Mouse (Mus musculus) brain, embryonic 18.5 days (tissue): ENCODE results near the gene Rsph1.

Experiments used
- DNase-seq: peaks from one replicate; pipeline ENCODE4 v3.0.0-alpha.2; 2012; ENCODE audit warnings: low read depth, low spot score

Rsph1 gene

GRCm38 (mm10) chr17:31258310-31258865, 18.8 kb downstream of the Rsph1 start:
- DNase-seq: no peak

- no peak for DNase-seq
Measured at GRCm38 (mm10) chr17:31257898-31258297, 19.3 kb downstream of the Rsph1 start.

GRCm38 (mm10) chr17:31257149-31257548, 20.0 kb downstream of the Rsph1 start:
- DNase-seq: no peak

- DNase-seq: no peak
Measured at GRCm38 (mm10) chr17:31254463-31254931, 22.7 kb downstream of the Rsph1 start.

GRCm38 (mm10) chr17:31253951-31254350, 23.2 kb downstream of the Rsph1 start:
- DNase-seq: no peak

- no peak for DNase-seq
Measured at GRCm38 (mm10) chr17:31247144-31247543, 30.0 kb downstream of the Rsph1 start.

GRCm38 (mm10) chr17:31245321-31245720, 31.9 kb downstream of the Rsph1 start:
- no peak for DNase-seq

GRCm38 (mm10) chr17:31242764-31243163, 34.4 kb downstream of the Rsph1 start:
- no peak for DNase-seq

GRCm38 (mm10) chr17:31241156-31241555, 36.0 kb downstream of the Rsph1 start:
- DNase-seq: no peak

GRCm38 (mm10) chr17:31238234-31239020, 38.8 kb downstream of the Rsph1 start:
- DNase-seq: no peak

- DNase-seq: no peak
Measured at GRCm38 (mm10) chr17:31235915-31236314, 41.3 kb downstream of the Rsph1 start.

GRCm38 (mm10) chr17:31232251-31233010, 44.8 kb downstream of the Rsph1 start:
- DNase-seq: no peak

GRCm38 (mm10) chr17:31231780-31232179, 45.4 kb downstream of the Rsph1 start:
- no peak for DNase-seq

GRCm38 (mm10) chr17:31226931-31227330, 50.3 kb downstream of the Rsph1 start:
- DNase-seq: no peak

GRCm38 (mm10) chr17:31226368-31226767, 50.8 kb downstream of the Rsph1 start:
- DNase-seq: no peak

GRCm38 (mm10) chr17:31224591-31224990, 52.6 kb downstream of the Rsph1 start:
- DNase-seq: no peak

GRCm38 (mm10) chr17:31223835-31224234, 53.3 kb downstream of the Rsph1 start:
- DNase-seq: no peak

- no peak for DNase-seq
Measured at GRCm38 (mm10) chr17:31222810-31223310, 54.3 kb downstream of the Rsph1 start.

- no peak for DNase-seq
Measured at GRCm38 (mm10) chr17:31216068-31216955, 60.9 kb downstream of the Rsph1 start.

GRCm38 (mm10) chr17:31211881-31212280, 65.3 kb downstream of the Rsph1 start:
- DNase-seq: no peak

- no peak for DNase-seq
Measured at GRCm38 (mm10) chr17:31210299-31210698, 66.9 kb downstream of the Rsph1 start.
